Comparison of ENCODE assay signal across 8 mouse cellular contexts in genomic region chr7:73541079-73541390, GRCm38 (mm10). TPM values are rescaled to one million over a fixed set of nuclear protein-coding genes. Genes with fewer than 3 reads are reported as not detected.
DNase-seq lines count a peak whose midpoint lies in the region; ATAC-seq lines count a peak whose summit lies in the region.

No protein-coding gene starts in this region.

- H3K4me1 ChIP-seq in heart, embryonic 10.5 days: peaks cover 9% of the 10 kb centered on the region; the same call in 1 of the 2 replicates
- peaks cover 22% of the 10 kb centered on the region for H3K4me1 ChIP-seq in liver, embryonic 13.5 days (replicated peaks)

- DNase-seq in heart, embryonic 10.5 days (ENCODE audit: low spot score): no peak
- DNase-seq in heart, adult 18-20 months: no peak
- peak; percentile 24 for DNase-seq in thymus, postnatal 0 days (ENCODE audit: low spot score)
- DNase-seq in thymus, postnatal 4 days: no peak
- no peak for DNase-seq in liver, embryonic 13.5 days
- no peak for DNase-seq in right cerebral cortex, postnatal 4 days
- no peak for DNase-seq in urinary bladder, postnatal 14 days (ENCODE audit: low spot score)
- no peak for DNase-seq in left cerebral cortex, postnatal 4 days

- WGBS in heart, embryonic 10.5 days: under 1% methylated on average over 4 of the region's 4 CpGs
- under 1% methylated on average over 4 of the region's 4 CpGs for WGBS in liver, embryonic 13.5 days (ENCODE audit: insufficient replicate concordance)

- H3K36me3 ChIP-seq in heart, embryonic 10.5 days: peaks cover 24% of the 10 kb centered on the region
- peaks cover 20% of the 10 kb centered on the region for H3K36me3 ChIP-seq in liver, embryonic 13.5 days

- peak overlapping the region; percentile 99 for H3K27ac ChIP-seq in heart, embryonic 10.5 days
- H3K27ac ChIP-seq in liver, embryonic 13.5 days: peak overlapping the region; percentile 99

- intact Hi-C loops in left cerebral cortex, postnatal 4 days (cut with DNase I): no loop called here

- no peak for ATAC-seq in liver, embryonic 13.5 days (ENCODE audit: low read depth)

- H3K4me2 ChIP-seq in liver, embryonic 13.5 days: peak overlapping the region; percentile 69

- H3K9ac ChIP-seq in liver, embryonic 13.5 days: peak overlapping the region; percentile 95

- no peaks in the 10 kb centered on the region for H3K9me3 ChIP-seq in heart, embryonic 10.5 days
- no peaks in the 10 kb centered on the region for H3K9me3 ChIP-seq in liver, embryonic 13.5 days (replicated peaks)

- no peaks in the 10 kb centered on the region for H3K27me3 ChIP-seq in heart, embryonic 10.5 days (ENCODE audit: insufficient read depth, poor library complexity, severe bottlenecking)
- no peaks in the 10 kb centered on the region for H3K27me3 ChIP-seq in liver, embryonic 13.5 days

- H3K4me3 ChIP-seq in heart, embryonic 10.5 days: peak overlapping the region; percentile 75
- H3K4me3 ChIP-seq in liver, embryonic 13.5 days (replicated peaks): peak overlapping the region; percentile 83

RNA-seq across cellular contexts. Expression of gene Chd2, which starts 0.6 kb away (rescaled TPM):
- 43.6 and 46.0 TPM in 2 replicates for polyA plus RNA-seq in heart, embryonic 10.5 days (2016; fragmentation: Nextera tagmentation; extraction: Ambion mirVana)
- total RNA-seq in heart, adult 18-20 months (2021): 10 to 100 TPM; 28.2 to 38.8 TPM
- polyA plus RNA-seq in thymus, postnatal 0 days (2015; fragmentation: Nextera tagmentation; extraction: Ambion mirVana): 52.6 and 64.2 TPM in 2 replicates
- polyA plus RNA-seq in liver, embryonic 13.5 days (2015; fragmentation: Nextera tagmentation; extraction: Ambion mirVana): 18.8 and 25.6 TPM in 2 replicates
- 10 to 100 TPM; 52.5 to 57.9 TPM for total RNA-seq in left cerebral cortex, postnatal 4 days (2021)
